Mouse (Mus musculus) c-Kit-positive CD71-negative TER-119-negative erythroid progenitor cells, embryonic 14.5 days (primary cell): ENCODE results near the gene Dbr1.
"Not testable (repeated sequence)": the region's sequence is repeated elsewhere in the genome, so short reads cannot be mapped to it uniquely, and the experiment has no call there.

ENCODE experiments used
- DNase-seq: peaks from one replicate; pipeline ENCODE4 v3.0.0-alpha.2; 2013; ENCODE audit warnings: low read depth

Gene Dbr1

DNA sequence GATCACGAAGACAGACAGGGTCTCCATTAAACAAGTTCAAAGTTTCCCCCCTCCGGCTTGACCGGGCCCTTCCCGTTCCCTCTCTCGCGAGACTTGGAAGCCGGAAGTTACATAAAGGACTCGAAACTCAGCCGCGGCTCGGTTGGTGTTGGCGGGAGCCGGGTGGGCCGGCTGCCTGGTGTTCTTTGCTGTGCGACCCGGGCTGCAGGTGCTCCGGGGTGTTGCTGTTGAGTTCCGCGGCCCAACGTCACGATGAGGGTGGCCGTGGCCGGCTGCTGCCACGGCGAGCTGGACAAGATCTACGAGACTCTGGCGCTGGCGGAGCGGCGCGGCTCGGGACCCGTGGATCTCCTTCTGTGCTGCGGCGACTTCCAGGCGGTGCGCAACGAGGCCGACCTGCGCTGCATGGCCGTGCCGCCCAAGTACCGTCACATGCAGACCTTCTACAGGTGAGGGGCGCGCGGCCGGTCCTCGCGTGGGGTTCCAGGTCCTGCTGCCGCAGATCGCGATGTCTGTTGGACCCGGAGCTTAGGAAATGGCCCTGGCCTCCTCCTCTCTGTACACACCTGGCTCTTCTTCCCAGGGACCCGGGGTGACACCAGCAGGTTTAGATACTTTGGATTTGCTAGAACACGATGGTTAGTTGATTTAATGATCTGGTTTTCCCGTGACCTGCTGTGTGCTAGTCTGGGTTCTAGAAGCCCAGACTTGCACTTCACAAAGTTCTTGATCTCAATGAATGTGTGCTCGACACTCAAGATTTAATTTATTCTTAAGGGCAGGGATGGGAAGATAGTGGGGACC is at the start of gene Dbr1:
TSS of gene Dbr1 (plus strand) at position 123 of the 804 bp plus-strand sequence.
- DNase-seq = peak; percentile 85

DNA sequence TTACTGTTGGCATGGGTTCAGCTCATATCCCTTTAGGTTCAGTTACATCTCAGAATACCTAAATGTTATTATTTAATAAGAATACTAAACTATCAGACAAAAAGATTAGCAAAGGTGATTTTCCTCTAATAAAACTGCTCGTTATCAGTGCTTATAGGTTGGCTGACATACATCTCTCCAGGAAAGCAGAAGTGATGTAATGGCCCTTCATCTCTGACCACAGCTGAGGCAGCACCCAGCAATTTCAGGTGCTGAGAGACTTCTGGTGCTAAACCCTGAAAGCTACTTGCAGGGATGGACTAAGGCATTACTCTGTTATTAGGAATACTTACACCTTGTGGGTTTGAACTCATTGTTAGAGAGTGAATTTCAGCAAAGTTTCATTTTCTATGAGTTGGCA is 43.7 kb upstream of the Dbr1 start:
- no peak for DNase-seq

DNA sequence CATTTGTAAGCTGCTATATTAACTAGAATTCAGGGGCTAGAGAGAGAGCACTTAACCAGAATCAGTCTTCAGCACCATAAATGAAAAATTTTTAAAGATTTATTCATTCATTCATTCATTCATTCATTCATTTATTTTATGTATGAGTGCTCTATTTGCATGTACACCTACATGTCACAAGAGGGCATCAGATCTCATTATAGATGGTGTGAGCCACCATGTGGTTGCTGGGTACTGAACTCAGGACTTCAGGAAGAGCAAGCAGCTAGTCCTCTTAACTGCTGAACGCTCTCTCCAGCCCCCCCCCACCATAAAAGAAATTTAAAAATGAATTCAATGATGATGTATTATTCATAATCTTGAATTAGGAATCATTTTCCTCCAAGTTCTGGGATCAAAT is 29.3 kb upstream of the Dbr1 start:
- no peak for DNase-seq

DNA sequence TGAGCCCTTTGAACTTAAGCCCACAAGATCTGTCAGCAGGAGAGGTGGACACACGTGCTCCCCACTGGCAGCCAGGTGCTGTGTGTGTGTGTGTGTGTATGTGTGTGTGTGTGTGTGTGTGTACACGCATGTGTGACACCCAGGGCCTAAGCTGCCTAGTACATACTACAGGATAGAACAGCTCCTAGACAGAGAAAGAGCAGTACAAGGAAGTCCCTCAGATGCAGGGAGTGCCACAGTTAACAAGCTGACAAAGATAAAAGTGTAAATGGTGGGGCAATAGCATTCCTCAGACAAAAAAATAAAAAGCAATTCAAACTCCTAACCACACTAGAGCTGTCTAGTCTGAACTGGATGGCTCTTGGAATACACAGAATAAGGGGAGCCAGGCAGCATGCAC is 23.5 kb upstream of the Dbr1 start:
- DNase-seq = no peak

DNA sequence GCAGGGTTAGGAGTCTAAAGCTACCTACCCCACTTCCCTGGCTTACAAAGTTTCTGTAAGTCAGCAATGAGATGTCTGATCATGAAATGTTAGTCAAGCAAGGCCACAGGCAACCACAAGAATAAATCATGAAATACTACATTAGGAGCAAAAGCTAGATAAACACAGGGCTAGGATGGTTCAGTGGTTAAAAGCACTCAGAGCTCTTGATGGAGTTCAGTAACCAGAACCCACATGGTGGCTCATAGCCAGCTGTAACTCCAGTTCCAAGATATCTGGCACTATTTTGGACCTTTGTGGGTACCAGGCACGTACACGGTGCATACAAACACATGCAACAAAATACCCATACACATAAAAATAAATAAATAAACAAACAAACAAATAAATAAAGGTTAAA is 22.6 kb upstream of the Dbr1 start:
- DNase-seq = no peak

DNA sequence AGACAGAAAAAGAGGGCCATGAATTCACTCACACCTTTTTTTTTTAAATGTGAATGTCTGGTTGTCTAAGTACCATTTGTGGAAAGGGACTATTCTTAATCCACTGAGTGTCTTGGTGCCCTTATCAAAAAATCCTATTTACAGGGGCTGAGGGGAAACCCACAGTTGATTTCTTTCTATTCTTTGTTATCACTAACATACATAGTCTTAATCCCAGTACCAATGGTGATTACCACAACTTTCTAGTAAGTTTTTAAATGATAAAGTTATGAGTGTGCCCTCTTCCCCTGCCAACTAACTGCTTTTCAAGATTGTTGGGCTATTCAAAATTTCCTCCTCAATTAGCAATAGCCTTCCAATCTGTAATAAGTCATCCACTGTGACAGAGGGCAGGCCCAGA is 21.5 kb upstream of the Dbr1 start:
- no peak for DNase-seq

DNA sequence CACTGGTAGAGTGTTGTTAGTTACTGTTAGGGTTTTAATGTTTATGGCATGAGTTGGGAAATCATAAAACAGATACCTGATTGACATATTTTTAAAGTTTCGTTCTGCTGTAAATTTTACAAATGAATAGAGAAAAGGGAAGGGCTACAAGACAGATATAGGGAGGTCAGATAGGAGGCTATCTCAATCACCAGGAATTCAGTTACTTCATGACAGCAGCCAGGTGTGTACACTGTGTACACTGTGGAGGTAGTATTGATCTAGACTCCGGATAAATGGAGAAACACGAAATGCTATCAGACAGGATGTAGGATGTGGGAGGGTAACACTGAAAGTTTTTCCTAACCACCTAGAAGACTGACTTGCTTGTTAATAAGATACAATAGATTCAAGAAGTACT is 20.3 kb upstream of the Dbr1 start:
- DNase-seq = no peak

DNA sequence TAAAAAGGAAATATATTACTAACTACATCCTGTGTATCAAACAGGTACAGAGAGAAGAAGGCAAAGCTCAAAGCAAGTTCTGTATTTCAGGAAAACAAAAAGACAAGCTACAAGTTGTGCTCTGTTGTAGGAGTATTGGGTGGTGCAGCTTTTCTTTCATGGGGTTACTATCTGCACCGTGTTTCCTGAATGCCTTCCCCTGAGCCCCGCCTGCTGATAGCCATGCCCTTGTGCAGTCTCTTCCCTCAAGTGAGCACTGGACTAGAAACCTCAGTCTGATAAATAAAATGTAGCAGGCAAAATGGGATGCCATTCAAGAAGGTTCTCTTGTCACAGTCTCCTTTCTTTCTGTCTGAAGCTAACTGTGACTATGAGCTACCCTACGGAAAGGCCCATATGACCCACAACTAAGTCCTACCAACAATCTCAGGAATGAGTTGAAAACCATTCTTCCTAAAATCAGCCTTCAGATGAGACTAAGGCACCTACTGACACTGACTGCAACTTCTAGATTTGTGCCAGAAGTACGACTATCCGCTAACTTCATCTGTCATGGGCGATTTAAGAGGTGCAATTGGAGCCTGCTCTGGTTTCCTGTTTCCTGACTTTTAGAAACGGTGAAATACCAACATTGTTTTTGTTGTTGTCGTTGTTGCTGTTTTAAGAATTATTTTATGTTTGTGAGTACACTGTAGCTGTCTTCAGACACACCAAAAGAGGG is 17.9 kb upstream of the Dbr1 start:
- DNase-seq = no peak

DNA sequence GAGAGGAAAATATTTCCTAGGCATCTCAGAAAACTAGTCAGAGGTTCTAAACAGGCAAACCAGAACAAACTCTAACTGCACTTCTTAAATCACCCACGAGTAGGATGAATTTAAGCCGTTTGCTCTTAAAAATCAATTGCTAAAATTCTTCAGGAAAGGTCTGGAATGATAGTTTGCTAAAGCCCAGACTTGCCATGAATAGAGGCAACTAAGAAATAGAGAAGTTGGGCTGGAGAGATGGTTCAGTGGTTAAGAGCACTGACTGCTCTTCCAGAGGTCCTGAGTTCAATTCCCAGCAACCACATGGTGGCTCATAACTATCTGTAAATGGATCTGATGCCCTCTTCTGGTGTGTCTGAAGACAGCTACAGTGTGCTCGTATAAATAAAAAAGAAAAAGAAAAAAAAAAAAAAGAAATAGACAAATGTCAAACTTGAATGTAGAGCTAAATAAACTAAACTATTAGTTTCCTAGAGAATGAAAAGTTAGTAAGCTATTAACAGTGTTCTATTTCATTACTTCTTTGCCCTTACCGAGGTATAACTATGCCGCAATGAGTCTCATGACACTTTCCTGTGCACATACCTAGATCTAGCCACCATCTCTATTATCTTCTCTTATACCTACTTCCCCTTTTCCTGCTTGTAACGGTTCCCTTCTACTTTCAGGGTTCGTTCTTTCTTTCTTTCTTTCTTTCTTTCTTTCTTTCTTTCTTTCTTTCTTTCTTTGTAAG is 16.6 kb upstream of the Dbr1 start:
- no peak for DNase-seq

DNA sequence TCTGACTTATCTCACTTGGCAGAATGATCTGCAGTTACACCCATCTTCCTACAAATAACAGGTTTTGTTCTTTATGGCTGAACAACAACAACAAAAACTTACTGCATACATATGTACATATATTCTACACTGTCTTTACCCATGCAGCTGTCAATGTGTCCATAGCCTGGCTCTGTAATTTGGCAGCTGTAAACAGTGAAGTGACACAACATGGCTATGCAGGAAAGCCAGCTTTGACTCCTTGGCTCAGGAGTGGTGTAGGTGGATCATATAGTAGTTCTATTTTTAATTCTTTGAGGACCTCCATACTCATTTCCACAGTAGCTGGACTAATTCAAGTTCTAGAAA is 16.1 kb upstream of the Dbr1 start:
- DNase-seq = no peak

DNA sequence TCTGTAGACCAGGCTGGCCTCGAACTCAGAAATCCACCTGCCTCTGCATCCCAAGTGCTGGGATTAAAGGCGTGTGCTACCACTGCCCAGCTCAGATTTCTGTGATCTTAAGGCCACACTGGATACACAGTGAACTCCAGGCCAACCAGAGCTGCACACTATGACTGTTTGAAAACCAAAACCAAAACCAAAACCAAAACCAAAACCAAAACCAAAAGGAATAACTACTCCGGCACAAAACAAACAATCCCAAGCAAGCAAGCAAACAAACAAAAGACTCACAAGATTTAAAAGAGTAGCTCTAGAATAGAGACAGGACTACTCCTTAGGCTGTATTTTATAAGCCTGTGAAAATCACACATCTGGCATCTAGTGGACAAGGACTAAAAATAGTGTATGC is 15.2 kb upstream of the Dbr1 start:
- DNase-seq = no peak

DNA sequence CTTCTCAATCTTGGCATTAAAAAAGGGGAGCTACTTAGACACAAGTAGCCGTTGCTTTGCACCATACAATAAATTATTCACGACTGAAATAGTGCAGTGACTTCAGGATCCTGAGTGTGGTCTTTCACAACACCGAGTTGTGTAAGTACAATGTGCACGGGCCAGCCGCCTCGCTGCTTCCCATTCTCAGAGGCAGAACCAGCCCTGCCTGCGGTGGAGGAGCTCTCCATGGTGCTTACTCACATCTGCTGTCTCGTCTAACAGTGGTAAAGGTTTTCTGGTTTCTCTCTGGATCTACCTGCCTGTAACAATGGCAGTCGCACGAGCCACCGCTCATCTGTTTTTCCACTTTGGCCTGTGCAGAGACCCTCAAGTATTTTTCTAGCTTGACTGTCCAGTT is 11.9 kb upstream of the Dbr1 start:
- peak; percentile 69 for DNase-seq

DNA sequence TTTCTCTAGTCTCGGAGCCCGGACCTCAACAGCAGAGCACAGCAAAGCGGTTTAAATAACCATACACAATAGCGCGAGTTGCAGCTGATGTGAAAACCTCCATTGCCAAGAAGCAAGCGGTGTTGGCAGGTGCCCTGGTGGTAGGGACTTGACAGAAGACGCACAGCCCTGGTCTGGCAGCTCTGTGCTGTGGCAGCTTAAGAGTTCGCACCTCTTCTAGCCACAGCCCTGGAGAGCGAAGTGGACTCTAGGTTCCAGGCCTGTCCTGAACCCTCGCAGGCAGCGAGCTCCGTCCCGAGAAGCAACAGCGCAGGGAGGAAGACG is 7.6 kb upstream of the Dbr1 start:
- no peak for DNase-seq

DNA sequence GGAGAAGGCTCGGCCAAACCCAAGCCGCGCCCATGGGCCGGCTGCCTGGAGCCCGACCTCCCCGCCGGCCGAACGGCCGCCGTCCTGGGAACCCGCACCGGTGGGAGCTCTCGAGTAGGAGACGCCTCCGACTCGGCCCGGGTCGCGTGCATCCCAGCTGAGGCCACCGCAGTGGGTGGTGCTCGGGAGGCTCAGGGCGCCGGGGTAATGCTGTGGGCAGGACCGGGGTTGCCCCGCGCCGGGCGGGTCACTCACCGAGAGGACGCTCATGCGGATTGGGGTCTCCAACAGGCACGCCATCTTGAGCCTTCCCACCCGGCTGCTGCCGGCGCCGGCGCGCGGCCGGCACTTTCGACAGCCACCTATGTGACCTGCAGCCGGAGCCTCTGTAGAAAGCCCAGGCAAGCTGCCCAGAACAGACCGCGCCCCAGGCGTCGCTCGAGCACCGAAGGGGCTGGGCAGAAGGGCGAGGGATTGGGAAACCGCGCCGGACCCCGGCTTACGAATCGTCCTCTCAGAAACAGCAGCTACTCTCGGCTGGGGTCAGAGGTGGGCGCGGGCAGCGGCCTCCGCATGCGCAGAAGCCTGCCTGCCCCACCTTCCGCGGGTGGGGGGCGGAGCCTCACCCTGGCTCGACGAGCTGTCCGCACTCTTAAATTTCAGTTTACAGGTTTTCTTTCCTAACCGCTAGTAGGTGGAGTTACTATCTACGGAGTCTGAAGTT is 7.1 kb upstream of the Dbr1 start, which contains the start of gene Armc8:
TSS of gene Armc8 (minus strand) at position 553 of the 724 bp plus-strand sequence.
- peak; percentile 80 for DNase-seq

DNA sequence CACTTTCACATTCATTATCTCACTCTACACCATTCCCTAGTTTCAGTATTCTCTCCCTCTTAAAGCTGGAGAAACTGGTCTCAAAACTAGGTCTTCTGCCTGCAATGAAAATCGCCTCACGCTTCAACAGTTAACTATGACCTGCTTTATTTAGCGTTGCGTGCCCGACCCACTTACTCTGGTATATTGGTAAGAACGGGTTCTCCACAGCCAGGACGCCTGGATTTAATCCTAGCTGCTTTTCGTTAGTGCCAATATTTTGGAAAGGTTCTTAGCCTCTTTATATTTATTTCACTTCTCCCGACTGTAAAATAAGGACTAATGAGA is 6.6 kb upstream of the Dbr1 start:
- DNase-seq = no peak

DNA sequence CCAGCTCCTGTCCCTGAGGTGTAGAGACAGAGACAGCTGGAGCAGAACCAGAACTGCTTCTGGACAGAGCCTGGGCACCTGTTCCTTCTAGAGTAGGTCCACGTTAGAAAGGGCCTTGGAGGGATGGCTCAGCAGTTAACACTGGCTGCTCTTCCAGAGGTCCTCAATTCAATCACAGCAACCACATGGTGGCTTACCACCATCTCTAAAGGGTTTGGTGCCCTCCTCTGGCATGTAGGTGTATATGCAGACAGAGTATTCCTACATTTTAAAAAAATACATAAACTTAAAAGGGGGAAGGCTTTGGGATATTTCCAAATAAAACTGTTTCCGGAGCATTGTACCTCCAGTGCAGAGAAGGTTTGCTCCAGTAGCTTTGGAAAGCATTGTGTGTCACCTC is 5.1 kb downstream of the Dbr1 start:
- no peak for DNase-seq

DNA sequence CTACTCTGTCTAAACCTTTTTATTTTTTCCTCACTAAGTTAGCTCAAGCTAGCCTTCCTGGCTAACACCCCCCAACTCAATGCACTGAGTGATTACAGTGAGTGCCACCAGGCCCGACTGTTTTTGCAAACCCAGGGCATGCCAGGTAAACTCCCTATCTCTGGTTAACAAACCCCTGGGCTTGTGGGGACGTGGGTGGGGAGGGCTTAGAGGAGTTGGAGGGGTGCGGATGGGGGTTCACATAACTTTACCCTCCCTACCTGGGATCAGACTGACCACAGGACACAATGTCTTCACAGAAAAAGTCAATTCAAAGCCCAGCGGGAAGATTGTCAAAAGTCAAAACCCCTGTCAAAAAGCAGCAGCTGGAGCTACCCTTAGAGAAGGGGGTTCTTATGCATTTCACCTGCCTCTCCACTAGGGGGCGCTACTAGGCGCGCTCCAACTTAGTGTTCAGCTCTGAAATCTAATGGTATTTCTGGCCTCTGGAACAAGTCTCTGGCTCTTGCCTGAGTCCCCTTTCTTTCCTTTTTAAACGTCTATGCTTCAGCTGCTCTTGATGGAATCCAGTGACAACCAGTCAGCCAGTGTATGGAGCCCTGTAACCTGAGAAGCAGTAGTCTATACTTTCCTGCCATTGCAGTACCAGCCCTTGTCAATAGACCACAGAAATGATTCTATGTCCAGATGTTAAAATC is 12.1 kb downstream of the Dbr1 start:
- peak; percentile 32 for DNase-seq

DNA sequence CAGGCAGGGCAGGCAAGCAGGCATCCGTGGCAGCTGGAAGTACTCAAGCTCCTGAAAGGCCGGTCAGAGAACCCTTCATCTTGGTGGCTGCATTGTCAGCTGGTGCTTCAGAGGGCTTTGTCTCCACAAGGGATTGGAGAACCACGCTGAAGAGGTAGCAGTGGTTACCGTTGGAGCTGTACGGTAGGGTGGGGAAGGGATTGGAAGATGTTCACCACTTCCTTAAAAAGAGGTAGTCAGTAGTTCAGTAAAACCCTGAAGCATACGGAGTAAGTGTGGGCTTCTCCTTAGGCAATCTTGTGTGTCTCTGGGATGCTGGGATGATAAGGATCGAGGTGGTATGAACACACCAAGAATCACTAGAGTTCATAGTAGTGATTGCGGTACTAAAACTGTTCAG is 15.5 kb downstream of the Dbr1 start:
- DNase-seq = no peak

DNA sequence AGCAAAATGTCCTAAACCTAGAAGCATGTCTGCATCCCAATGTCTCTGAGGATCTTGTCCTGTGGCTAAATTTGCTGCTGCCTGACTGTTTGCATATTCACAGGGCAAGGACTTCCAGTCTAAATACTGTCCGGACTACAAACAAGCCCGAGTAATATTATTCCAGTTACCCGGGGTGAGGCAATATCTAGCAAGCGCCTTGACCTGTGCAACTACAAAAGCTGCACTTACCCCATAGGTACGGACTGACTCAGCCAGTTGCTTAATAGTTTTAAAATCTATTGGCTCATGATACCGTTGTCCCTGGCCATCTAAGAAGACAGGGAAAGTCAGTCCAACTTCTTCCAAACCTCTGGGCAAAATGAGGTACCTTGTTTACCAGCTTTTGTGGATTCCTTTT is 23.5 kb downstream of the Dbr1 start:
- not testable (repeated sequence) for DNase-seq

DNA sequence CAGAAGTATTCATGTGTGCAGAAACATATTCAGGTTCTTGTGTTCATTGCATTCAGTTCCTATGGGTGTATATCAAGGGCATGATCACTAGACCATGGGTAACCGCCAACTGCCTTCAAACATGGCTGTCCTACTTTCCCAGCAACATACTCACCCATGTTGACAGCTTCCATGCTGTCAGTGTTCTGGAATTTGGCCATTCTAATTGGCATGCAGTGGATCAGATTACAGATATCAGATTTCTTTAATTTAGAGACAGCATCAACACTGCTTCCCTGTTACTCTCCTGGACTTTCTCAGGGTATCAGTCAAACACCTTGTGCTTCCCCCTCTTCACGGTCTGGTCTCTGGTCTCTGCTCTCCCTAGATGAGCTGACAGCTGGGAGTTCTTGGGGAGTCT is 28.0 kb downstream of the Dbr1 start:
- no peak for DNase-seq

DNA sequence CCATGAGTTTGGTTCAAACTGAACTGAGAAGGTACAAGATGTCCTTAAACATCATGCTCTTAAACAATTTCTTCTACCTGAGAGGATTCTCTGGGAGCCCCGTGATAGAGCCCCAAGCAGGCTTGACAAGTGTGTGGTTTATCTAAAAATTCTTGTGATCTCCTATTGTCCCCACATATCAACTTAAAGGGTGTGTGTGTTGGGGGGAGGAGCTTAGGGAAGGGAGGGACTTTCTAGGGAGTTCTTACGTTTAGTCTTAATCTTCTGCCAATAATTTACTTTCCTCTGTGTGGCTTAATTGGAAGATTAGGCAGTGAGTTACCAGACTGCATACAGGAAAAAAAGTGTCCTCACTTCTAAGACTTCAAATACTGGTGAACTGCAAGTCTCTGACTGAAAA is 36.6 kb downstream of the Dbr1 start, which contains the start of gene A4gnt:
TSS of gene A4gnt (plus strand) at position 301 of the 400 bp plus-strand sequence.
- no peak for DNase-seq

DNA sequence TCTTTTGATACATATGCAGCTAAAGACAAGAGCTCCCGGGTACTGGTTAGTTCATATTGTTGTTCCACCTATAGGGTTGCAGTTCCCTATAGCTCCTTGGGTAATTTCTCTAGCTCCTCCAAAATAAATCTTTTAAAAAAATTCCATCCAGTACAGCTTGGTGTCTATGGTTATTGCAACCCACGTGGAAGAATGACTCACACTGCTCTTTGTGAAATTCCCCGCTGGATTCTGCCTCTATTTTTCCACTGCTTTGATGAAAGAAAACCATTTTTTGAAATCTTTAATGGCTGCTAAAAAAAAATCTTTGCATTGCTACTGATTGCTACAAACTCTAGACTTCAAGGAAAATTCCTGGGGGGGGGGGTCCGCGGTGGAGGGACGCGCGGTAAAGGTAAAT is 44.1 kb downstream of the Dbr1 start:
- DNase-seq = no peak
